Mouse (Mus musculus) cerebellum, postnatal 4 days (tissue): Measurements from ENCODE around the gene Gm28047.
A peak's percentile ranks its signal among the peaks of the same experiment; 100 is the strongest.

ENCODE experiments used
- DNase-seq, 2 experiments: peaks; one replicate each; pipeline ENCODE4 v3.0.0; 2022; ENCODE audit warnings: low spot score in 2 of 2, mixed read lengths in 1 of 2

Gene Gm28047

GRCm38 (mm10) chr15:102552599-102552998 lies 72.3 kb downstream of the Gm28047 start:
- DNase-seq: no peak

DNA sequence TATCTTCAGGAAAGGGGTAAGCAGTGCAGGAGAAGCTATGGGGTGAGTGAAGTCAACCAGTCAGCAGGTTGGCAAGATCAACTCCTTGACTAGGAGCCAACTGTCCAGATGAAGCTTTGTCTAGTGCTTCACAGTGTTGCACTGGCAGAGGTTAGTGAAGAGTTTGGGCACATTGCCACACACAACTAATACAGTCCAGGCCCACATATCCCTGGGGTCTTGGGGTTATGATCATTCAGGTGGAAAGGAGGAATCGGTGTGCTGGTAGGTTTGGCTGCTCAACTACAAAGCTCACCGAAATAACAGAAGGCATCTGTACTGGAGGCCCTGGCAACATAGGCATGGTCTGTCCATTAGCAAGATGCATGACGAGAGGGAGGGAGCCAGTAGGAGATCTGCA lies 77.4 kb downstream of the Gm28047 start:
- peak; percentile 25 to 86 for DNase-seq

- peak; percentile 41 to 85 for DNase-seq
These were observed 78.0 kb downstream of the Gm28047 start for GRCm38 (mm10) chr15:102546677-102547427.

DNA sequence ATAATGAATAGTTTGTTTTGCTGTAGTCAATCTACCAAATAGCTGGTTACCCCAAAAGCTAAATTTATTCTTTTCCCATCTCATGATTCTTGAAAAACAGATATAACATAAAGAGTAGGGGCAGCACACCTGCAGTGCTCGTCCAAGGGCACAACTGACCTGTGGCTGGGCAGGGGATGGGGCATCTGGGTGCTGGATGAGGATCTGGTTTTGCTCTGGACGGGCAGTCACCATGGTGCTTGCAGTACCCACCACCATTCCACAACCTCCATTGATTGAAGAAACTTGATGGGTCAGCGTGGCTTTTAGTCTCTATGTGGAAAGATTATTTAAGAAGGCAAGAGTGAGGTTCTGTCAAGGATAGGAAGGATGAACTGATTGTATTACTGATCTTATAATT lies 78.6 kb downstream of the Gm28047 start:
- no peak for DNase-seq

DNA sequence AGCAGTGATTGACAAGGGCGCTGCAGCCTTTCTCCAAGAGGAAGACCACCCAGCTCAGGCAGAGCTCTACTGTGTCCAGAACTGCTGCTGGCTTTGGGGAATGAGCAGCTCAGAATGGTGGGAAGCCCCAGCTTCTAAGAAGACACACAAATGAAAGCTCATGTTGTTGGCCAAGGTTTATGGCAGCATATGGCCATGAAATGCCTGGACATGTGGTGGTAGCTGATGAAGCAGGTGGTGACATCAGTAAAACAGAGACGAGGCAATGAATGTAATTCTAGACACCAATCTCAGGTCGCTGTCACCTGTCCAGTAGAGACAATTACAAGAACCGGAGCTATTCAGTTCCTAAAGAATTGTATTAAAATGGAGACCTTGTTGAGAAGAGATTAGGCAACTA lies 80.1 kb downstream of the Gm28047 start:
- no peak for DNase-seq

DNA sequence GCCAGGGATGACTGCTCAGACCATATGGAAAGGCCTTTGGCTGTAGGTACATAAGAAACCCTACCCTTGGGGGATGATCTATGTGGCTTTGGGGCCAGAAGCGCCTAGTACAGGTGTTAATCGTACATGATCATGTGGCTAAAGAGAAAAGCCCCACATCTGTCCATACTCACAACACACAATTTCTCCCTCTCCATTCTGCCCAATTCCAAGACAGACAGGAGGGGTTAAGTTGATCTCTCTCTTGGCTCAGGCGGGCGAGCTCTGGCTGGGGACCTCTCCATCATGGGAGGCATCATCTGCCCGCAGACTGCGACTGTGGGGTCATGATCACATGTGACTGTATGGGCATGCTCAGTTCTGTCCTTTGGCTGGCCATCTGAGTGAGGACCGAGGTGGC lies 90.9 kb downstream of the Gm28047 start:
- no peak for DNase-seq

DNA sequence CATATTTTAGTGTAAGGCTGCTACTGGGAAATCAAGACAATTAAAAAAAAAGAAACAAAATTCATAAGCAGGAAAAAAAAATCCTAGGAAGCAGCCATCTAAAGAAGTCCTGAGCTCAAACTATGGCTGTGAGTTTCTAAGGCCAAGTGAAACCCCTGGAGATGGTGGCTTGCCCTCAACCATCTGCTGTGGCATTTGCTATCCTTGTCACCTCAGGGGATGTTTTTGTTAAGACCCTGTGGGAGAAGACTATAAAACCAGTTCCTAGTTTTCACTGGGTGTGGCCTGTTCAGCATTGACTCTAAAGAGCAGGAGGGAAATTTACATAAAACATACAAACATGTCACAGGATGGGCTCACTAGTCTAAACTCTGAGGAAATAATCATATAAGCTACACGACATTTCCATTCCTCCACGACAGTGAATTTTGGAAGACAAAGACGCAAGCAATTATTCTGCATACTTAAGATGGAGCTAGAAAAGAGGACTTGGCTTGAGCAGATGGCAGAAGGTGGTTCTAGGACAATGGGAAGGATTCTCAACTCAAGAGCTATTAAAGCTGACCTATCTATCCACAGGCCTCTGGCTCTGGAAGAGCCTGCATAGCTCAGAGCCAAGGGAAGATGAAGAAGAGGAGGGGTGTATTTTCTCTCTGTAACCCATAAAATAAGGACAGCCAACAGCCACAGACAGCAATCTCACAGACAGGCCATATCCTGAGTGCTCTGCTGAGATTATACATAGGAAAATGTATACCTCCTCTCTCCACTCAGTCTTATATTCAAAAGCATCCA lies 92.6 kb downstream of the Gm28047 start:
- no peak for DNase-seq

GRCm38 (mm10) chr15:102531586-102531985 lies 93.3 kb downstream of the Gm28047 start:
- DNase-seq: no peak

DNA sequence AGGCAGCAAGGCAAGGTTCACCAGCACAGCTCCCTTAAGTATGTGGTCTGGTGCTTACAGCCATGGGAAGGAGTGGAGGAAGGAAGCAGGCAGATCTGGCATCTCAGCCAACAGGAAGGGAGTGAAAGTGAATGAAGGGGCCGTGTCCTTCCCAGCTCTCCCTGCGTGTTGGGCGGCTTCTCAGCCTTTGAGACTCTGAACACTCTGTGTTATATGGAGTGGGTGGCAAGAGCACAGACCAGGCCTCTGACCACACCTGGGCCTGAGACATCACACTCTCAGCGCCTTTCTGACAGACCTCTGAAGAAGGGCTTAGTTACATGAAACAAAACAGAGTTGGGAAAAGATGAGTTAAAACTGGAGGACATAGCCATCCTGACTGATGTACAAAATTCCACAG lies 94.3 kb downstream of the Gm28047 start:
- DNase-seq: no peak

GRCm38 (mm10) chr15:102528396-102528795 lies 96.5 kb downstream of the Gm28047 start:
- DNase-seq: no peak

- no peak for DNase-seq
These were observed 96.9 kb downstream of the Gm28047 start for GRCm38 (mm10) chr15:102527936-102528335.

- no peak for DNase-seq
These were observed 98.5 kb downstream of the Gm28047 start for GRCm38 (mm10) chr15:102526111-102527002.

DNA sequence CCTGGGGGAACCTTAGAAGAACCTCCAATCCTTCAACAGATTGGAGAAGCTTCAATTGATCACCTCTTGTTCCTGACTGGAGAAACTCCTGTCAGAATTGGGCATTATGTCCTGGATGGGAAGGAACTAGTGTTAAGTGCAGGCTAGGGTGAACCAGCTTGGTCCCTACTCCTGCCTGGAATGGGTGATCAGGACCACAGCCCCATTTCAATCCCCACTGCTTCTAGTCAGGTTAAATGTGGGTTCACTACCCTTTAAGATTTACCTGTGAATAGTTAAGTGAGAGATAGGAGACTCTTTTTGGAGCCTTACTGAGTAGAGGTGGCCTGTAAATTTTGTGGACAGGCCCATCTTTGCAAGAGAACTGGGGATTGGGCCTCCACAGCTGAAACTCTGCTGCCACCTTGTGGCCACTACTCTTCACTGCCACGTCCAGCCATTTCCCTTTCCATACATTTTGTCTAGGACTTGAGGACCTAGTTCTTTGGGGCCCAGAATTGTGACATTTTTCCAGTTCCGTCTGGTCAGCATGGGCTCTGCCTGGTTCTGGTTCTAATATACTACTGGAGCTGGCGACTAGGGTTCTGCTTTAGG lies 99.9 kb downstream of the Gm28047 start, which contains the start of gene Npff:
Gene Npff, minus strand, starts transcription at position 51 of the 594 bp plus-strand sequence.
- peak; percentile 69 to 81 for DNase-seq

DNA sequence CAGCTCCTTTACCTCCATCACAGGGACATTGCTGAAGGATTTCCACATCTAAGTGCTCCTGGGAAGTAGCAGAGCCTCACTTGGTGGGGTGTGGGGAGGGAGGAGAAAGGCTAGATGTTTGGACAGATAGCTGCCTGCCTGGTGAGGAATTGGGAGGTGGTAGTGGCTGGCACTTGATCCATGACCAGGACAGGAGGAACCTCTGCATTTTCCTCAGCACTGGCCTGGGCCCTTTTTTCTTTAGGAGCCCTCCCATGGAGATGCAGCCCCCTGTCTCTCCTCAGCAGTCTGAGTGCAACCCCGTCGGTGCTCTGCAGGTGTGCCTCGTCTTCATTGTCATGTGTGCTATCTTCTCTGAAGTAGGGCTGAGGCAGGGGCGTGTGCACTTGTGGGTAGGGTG lies 103.4 kb downstream of the Gm28047 start:
- DNase-seq: no peak

- no peak for DNase-seq
These were observed 104.5 kb downstream of the Gm28047 start for GRCm38 (mm10) chr15:102520416-102520815.

- DNase-seq: no peak
These were observed 105.4 kb downstream of the Gm28047 start for GRCm38 (mm10) chr15:102519211-102520141.

- DNase-seq: no peak
These were observed 106.0 kb downstream of the Gm28047 start for GRCm38 (mm10) chr15:102518859-102519201.

GRCm38 (mm10) chr15:102517976-102518858 lies 106.7 kb downstream of the Gm28047 start, which contains the start of gene Tarbp2:
TSS of gene Tarbp2 (plus strand) at chr15:102518192.
- peak; percentile 97 to 98 for DNase-seq

GRCm38 (mm10) chr15:102517631-102517975 lies 107.3 kb downstream of the Gm28047 start:
- no peak for DNase-seq
